Comparison of ENCODE assay signal across 9 mouse cellular contexts in genomic region chr16:86838457-86839337, GRCm38 (mm10).
DNase-seq lines count a peak whose midpoint lies in the region; ATAC-seq and TF ChIP-seq lines count a peak whose summit lies in the region.
"Had no signal": no experiment of that assay in that cellular context is flagged by ENCODE, and none has a peak within 500 bp of the region (broad histone marks: within the 10 kb centered on the region; RNA-seq: fewer than 3 reads in every experiment).

No protein-coding gene starts in this region.

- no peak overlapping the region for H3K4me2 ChIP-seq in neural tube, embryonic 15.5 days
- H3K4me2 ChIP-seq: neural tube, embryonic 13.5 days had no signal

- no peaks in the 10 kb centered on the region for H3K36me3 ChIP-seq in neural tube, embryonic 15.5 days
- H3K36me3 ChIP-seq: neural tube, embryonic 13.5 days had no signal

- 53% methylated on average over 6 of the region's 6 CpGs for WGBS in neural tube, embryonic 15.5 days

- no peak overlapping the region for H3K27ac ChIP-seq in neural tube, embryonic 15.5 days (replicated peaks)
- peak overlapping the region; percentile 80 for H3K27ac ChIP-seq in layer of hippocampus, adult 2 months
- no peak overlapping the region for H3K27ac ChIP-seq in left cerebral cortex, adult 2 months
- H3K27ac ChIP-seq: neural tube, embryonic 13.5 days had no signal

- no peaks in the 10 kb centered on the region for H3K4me1 ChIP-seq in neural tube, embryonic 15.5 days
- H3K4me1 ChIP-seq: neural tube, embryonic 13.5 days had no signal

- no peak overlapping the region for H3K4me3 ChIP-seq in neural tube, embryonic 15.5 days (replicated peaks)
- H3K4me3 ChIP-seq in layer of hippocampus, adult 2 months, result no peak overlapping the region
- no peak overlapping the region for H3K4me3 ChIP-seq in left cerebral cortex, adult 2 months
- H3K4me3 ChIP-seq: neural tube, embryonic 13.5 days had no signal

- H3K9me3 ChIP-seq in neural tube, embryonic 15.5 days (replicated peaks), result no peaks in the 10 kb centered on the region
- H3K9me3 ChIP-seq: neural tube, embryonic 13.5 days had no signal

- peak; percentile 42 to 70 for DNase-seq in adrenal gland, adult (ENCODE audit: inconsistent age in 2 of 2, low spot score in 1 of 2)
- DNase-seq in adrenal gland, postnatal 25 days, result no peak
- DNase-seq in neural tube, embryonic 10.5 days (ENCODE audit: extremely low spot score, low spot score), result peak; percentile 18
- DNase-seq in layer of hippocampus, adult 2 months (ENCODE audit: low spot score in 2 of 2), result peak; percentile 42 to 56
- DNase-seq in telencephalon, adult 2 months (ENCODE audit: low read depth, low spot score), result peak; percentile 12
- DNase-seq in left cerebral cortex, adult 2 months (ENCODE audit: extremely low spot score in 1 of 2, low spot score in 2 of 2), result no peak
- no peak for DNase-seq in gastrocnemius, adult 8-10 months (ENCODE audit: low spot score in 2 of 2)

- no peak overlapping the region for H3K9ac ChIP-seq in neural tube, embryonic 15.5 days (replicated peaks)
- H3K9ac ChIP-seq: neural tube, embryonic 13.5 days had no signal

- ATAC-seq in neural tube, embryonic 15.5 days (ENCODE audit: low FRiP score), result no peak

- intact Hi-C loops in left cerebral cortex, adult 2 months (cut with DNase I), result no loop called here

- no peaks in the 10 kb centered on the region for H3K27me3 ChIP-seq in neural tube, embryonic 15.5 days (replicated peaks)
- H3K27me3 ChIP-seq: neural tube, embryonic 13.5 days had no signal

- no peak for TF ChIP-seq CTCF in layer of hippocampus, adult 2 months (conservative IDR thresholded peaks at IDR 0.05)
- TF ChIP-seq CTCF in left cerebral cortex, adult 2 months (IDR thresholded peaks at IDR 0.05), result no peak

Comparison
In these comparisons a context has a peak if more than half of its experiments do, and no peak if none do; other contexts are left out.
1. DNase-seq: peak in adrenal gland, adult (2 of 2), neural tube, embryonic 10.5 days (single experiment), layer of hippocampus, adult 2 months (2 of 2) and telencephalon, adult 2 months (single experiment); none in adrenal gland, postnatal 25 days (single experiment), left cerebral cortex, adult 2 months (0 of 2) and gastrocnemius, adult 8-10 months (0 of 2).